Mouse (Mus musculus) neural tube, embryonic 13.5 days (tissue): ENCODE data around the gene Tbc1d1. TPM values are rescaled to one million over a fixed set of nuclear protein-coding genes. Genes with fewer than 3 reads are reported as not detected.
"Not testable (repeated sequence)": the region's sequence is repeated elsewhere in the genome, so short reads cannot be mapped to it uniquely, and the experiment has no call there.

Experiments
- ATAC-seq: fragments of 200-750 bp; cut with Nextera tagmentation; 2 replicates; pipeline ENCODE4 v1.8.0; 2017; ENCODE audit warnings: low read depth, mild to moderate bottlenecking, moderate TSS enrichment, moderate library complexity
- H3K27ac ChIP-seq: fragments of 300-500 bp; sonication (generic); replicated peaks from 2 replicates; pipeline ENCODE4 v1.5.1; 2015; ENCODE audit warnings: moderate library complexity, mild to moderate bottlenecking, inconsistent platforms
- H3K27me3 ChIP-seq: fragments of 300-500 bp; sonication (generic); 2 replicates; pipeline ENCODE4 v1.6.1; 2015; ENCODE audit warnings: mild to moderate bottlenecking, inconsistent platforms
- H3K36me3 ChIP-seq: fragments of 300-500 bp; sonication (generic); 2 replicates; pipeline ENCODE4 v1.6.1; 2015; ENCODE audit warnings: mild to moderate bottlenecking, inconsistent platforms
- H3K4me1 ChIP-seq: fragments of 300-500 bp; sonication (generic); replicated peaks from 2 replicates; pipeline ENCODE4 v1.6.1; 2015; ENCODE audit warnings: inconsistent platforms
- H3K4me2 ChIP-seq: fragments of 300-500 bp; sonication (generic); 2 replicates; pipeline ENCODE4 v1.6.1; 2015; ENCODE audit warnings: inconsistent platforms, mild to moderate bottlenecking, moderate library complexity
- H3K4me3 ChIP-seq: fragments of 300-500 bp; sonication (generic); 2 replicates; pipeline ENCODE4 v1.5.1; 2015; ENCODE audit warnings: mild to moderate bottlenecking, inconsistent platforms
- H3K9ac ChIP-seq: fragments of 300-500 bp; sonication (generic); 2 replicates; pipeline ENCODE4 v1.6.1; 2015; ENCODE audit warnings: moderate library complexity, mild to moderate bottlenecking, inconsistent platforms
- H3K9me3 ChIP-seq: fragments of 300-500 bp; sonication (generic); 2 replicates; pipeline ENCODE4 v1.6.1; 2016; ENCODE audit warnings: inconsistent platforms
- WGBS: fragments of 180-500 bp; shearing (Covaris S2); methylation state at CpG from one replicate; pipeline ENCODE4 v1.1.7; 2015; 5-methylcytosine and 5-hydroxymethylcytosine counted together
- polyA plus RNA-seq: library from polyadenylated mRNA; unstranded; fragments of >200 nt; fragmentation: Nextera tagmentation; extraction: Ambion mirVana; gene quantifications from 2 replicates; pipeline ENCODE4 v1.2.1, GENCODE M21; 2015

Gene Tbc1d1
- polyA plus RNA-seq, 1 experiment from 2014 or later, result 14.9 TPM

- H3K4me2 ChIP-seq, result no peak overlapping the region
- ATAC-seq, result peak; percentile 15; the same call in 1 of the 2 replicates
- no peak overlapping the region for H3K4me3 ChIP-seq
- no peak overlapping the region for H3K9ac ChIP-seq
- peaks cover 25% of the 10 kb centered on the region for H3K4me1 ChIP-seq
- no peaks in the 10 kb centered on the region for H3K27me3 ChIP-seq
- H3K9me3 ChIP-seq, result no peaks in the 10 kb centered on the region
- H3K36me3 ChIP-seq, result no peaks in the 10 kb centered on the region
- H3K27ac ChIP-seq, result no peak overlapping the region
- 89% methylated on average over 1 of the region's 1 CpGs for WGBS
Observed at GRCm38 (mm10) chr5:64313481-64313880, 157.4 kb downstream of the Tbc1d1 start.

- peak overlapping the region; percentile 41; the same call in 1 of the 2 replicates for H3K9ac ChIP-seq
- WGBS, result 12% methylated on average over 6 of the region's 6 CpGs
Observed at GRCm38 (mm10) chr5:64314288-64315052, 158.4 kb downstream of the Tbc1d1 start.

GRCm38 (mm10) chr5:64315088-64315487 is 159.0 kb downstream of the Tbc1d1 start:
- no peak overlapping the region for H3K9ac ChIP-seq
- peaks cover 10% of the 10 kb centered on the region; the same call in 1 of the 2 replicates for H3K36me3 ChIP-seq
- 95% methylated on average over 1 of the region's 1 CpGs for WGBS
- no peak overlapping the region for H3K4me2 ChIP-seq
- no peak for ATAC-seq
- H3K27ac ChIP-seq, result no peak overlapping the region; the same call in 1 of the 2 replicates
- no peak overlapping the region for H3K4me3 ChIP-seq
- no peaks in the 10 kb centered on the region for H3K9me3 ChIP-seq
- H3K27me3 ChIP-seq, result no peaks in the 10 kb centered on the region
- peaks cover 25% of the 10 kb centered on the region for H3K4me1 ChIP-seq

More at GRCm38 (mm10) chr5:64314288-64315052, 158.4 kb downstream of the Tbc1d1 start:
- peaks cover 25% of the 10 kb centered on the region for H3K4me1 ChIP-seq
- no peak overlapping the region for H3K4me3 ChIP-seq
- 0 out of 2 replicates have a peak, but pooled peaks cover 5% of the 10 kb centered on the region for H3K36me3 ChIP-seq
- no peaks in the 10 kb centered on the region for H3K27me3 ChIP-seq
- ATAC-seq, result peak; percentile 62
- H3K27ac ChIP-seq, result peak overlapping the region; percentile 87
- no peaks in the 10 kb centered on the region for H3K9me3 ChIP-seq
- H3K4me2 ChIP-seq, result no peak overlapping the region

GRCm38 (mm10) chr5:64323286-64323685 is 167.2 kb downstream of the Tbc1d1 start:
- no peaks in the 10 kb centered on the region for H3K27me3 ChIP-seq
- H3K4me1 ChIP-seq, result peaks cover 31% of the 10 kb centered on the region
- no peak for ATAC-seq
- no peak overlapping the region for H3K4me2 ChIP-seq
- no peak overlapping the region for H3K4me3 ChIP-seq
- WGBS, result 88% methylated on average over 4 of the region's 4 CpGs
- H3K9me3 ChIP-seq, result no peaks in the 10 kb centered on the region
- H3K27ac ChIP-seq, result no peak overlapping the region
- peaks cover 30% of the 10 kb centered on the region for H3K36me3 ChIP-seq
- no peak overlapping the region for H3K9ac ChIP-seq

GRCm38 (mm10) chr5:64324353-64324752 is 168.2 kb downstream of the Tbc1d1 start:
- H3K27ac ChIP-seq, result 0 out of 2 replicates have a peak overlapping the region, but pooled peaks have one; percentile 33
- ATAC-seq, result no peak
- no peak overlapping the region for H3K4me2 ChIP-seq
- no peaks in the 10 kb centered on the region for H3K27me3 ChIP-seq
- no peaks in the 10 kb centered on the region for H3K9me3 ChIP-seq
- H3K9ac ChIP-seq, result no peak overlapping the region
- WGBS, result 92% methylated on average over 12 of the region's 12 CpGs
- H3K4me1 ChIP-seq, result peaks cover 31% of the 10 kb centered on the region
- no peak overlapping the region for H3K4me3 ChIP-seq
- H3K36me3 ChIP-seq, result peaks cover 34% of the 10 kb centered on the region

GRCm38 (mm10) chr5:64324920-64325319 is 168.8 kb downstream of the Tbc1d1 start:
- Histone ChIP-seq H3K36me3 (peaks cover 32% of the 10 kb centered on the region), H3K9me3 (no peaks in the 10 kb centered on the region), H3K27ac (0 out of 2 replicates have a peak overlapping the region, but pooled peaks have one; percentile 38), H3K9ac (no peak overlapping the region), H3K4me2 (no peak overlapping the region), H3K27me3 (no peaks in the 10 kb centered on the region), H3K4me3 (no peak overlapping the region), H3K4me1 (peaks cover 31% of the 10 kb centered on the region)
- 79% methylated on average over 8 of the region's 8 CpGs for WGBS
- peak; percentile 36; the same call in 1 of the 2 replicates for ATAC-seq

- H3K4me3 ChIP-seq, result no peak overlapping the region
- peaks cover 28% of the 10 kb centered on the region; the same call in 1 of the 2 replicates for H3K36me3 ChIP-seq
- WGBS, result 93% methylated on average over 5 of the region's 5 CpGs
- H3K4me2 ChIP-seq, result no peak overlapping the region
- peak overlapping the region; percentile 64; the same call in 1 of the 2 replicates for H3K27ac ChIP-seq
- H3K9me3 ChIP-seq, result no peaks in the 10 kb centered on the region
- H3K27me3 ChIP-seq, result no peaks in the 10 kb centered on the region
- no peak for ATAC-seq
- H3K4me1 ChIP-seq, result peaks cover 31% of the 10 kb centered on the region
- H3K9ac ChIP-seq, result 0 out of 2 replicates have a peak overlapping the region, but pooled peaks have one; percentile 38
Observed at GRCm38 (mm10) chr5:64325741-64326355, 169.7 kb downstream of the Tbc1d1 start.

GRCm38 (mm10) chr5:64326427-64327181 is 170.5 kb downstream of the Tbc1d1 start:
- no peaks in the 10 kb centered on the region for H3K9me3 ChIP-seq
- peak overlapping the region; percentile 64 for H3K27ac ChIP-seq
- ATAC-seq, result 0 out of 2 replicates have a peak, but pooled peaks have one; percentile 11
- no peaks in the 10 kb centered on the region for H3K27me3 ChIP-seq
- 0 out of 2 replicates have a peak overlapping the region, but pooled peaks have one; percentile 38 for H3K9ac ChIP-seq
- 75% methylated on average over 7 of the region's 7 CpGs for WGBS
- no peak overlapping the region for H3K4me3 ChIP-seq
- H3K4me1 ChIP-seq, result peaks cover 31% of the 10 kb centered on the region
- peaks cover 24% of the 10 kb centered on the region; the same call in 1 of the 2 replicates for H3K36me3 ChIP-seq
- H3K4me2 ChIP-seq, result no peak overlapping the region

GRCm38 (mm10) chr5:64327212-64327902 is 171.3 kb downstream of the Tbc1d1 start:
- no peak for ATAC-seq
- Histone ChIP-seq H3K4me1 (peaks cover 31% of the 10 kb centered on the region), H3K27ac (peak overlapping the region; percentile 64), H3K27me3 (no peaks in the 10 kb centered on the region), H3K4me2 (no peak overlapping the region), H3K9ac (no peak overlapping the region), H3K9me3 (no peaks in the 10 kb centered on the region), H3K4me3 (no peak overlapping the region), H3K36me3 (peaks cover 24% of the 10 kb centered on the region; the same call in 1 of the 2 replicates)
- 59% methylated on average over 7 of the region's 7 CpGs for WGBS

GRCm38 (mm10) chr5:64336767-64337408 is 180.8 kb downstream of the Tbc1d1 start:
- H3K4me3 ChIP-seq, result no peak overlapping the region
- H3K27ac ChIP-seq, result peak overlapping the region; percentile 59
- H3K4me1 ChIP-seq, result peaks cover 12% of the 10 kb centered on the region
- no peak overlapping the region for H3K9ac ChIP-seq
- no peaks in the 10 kb centered on the region for H3K9me3 ChIP-seq
- H3K36me3 ChIP-seq, result peaks cover 18% of the 10 kb centered on the region
- WGBS, result 43% methylated on average over 7 of the region's 7 CpGs
- H3K4me2 ChIP-seq, result no peak overlapping the region
- no peaks in the 10 kb centered on the region for H3K27me3 ChIP-seq
- ATAC-seq, result 0 out of 2 replicates have a peak, but pooled peaks have one; percentile 59

GRCm38 (mm10) chr5:64338795-64339194 is 182.7 kb downstream of the Tbc1d1 start:
- peaks cover 17% of the 10 kb centered on the region for H3K4me1 ChIP-seq
- WGBS, result 84% methylated on average over 6 of the region's 6 CpGs
- not testable (repeated sequence) for H3K9ac ChIP-seq, ATAC-seq, H3K4me3 ChIP-seq, H3K4me2 ChIP-seq, H3K9me3 ChIP-seq, H3K27ac ChIP-seq, H3K27me3 ChIP-seq
- H3K36me3 ChIP-seq, result peaks cover 11% of the 10 kb centered on the region
